In genomic region chr4:133631071-133631768, GRCm38 (mm10) we compare ENCODE assay signal across 8 mouse cellular contexts. TPM values are rescaled to one million over a fixed set of nuclear protein-coding genes. Genes with fewer than 3 reads are reported as not detected.
A peak's percentile ranks its signal among the peaks of the same experiment; 100 is the strongest.
DNase-seq lines count a peak whose midpoint lies in the region; ATAC-seq and TF ChIP-seq lines count a peak whose summit lies in the region.

No protein-coding gene starts in this region.

- H3K9me3 ChIP-seq in intestine, embryonic 14.5 days (ENCODE audit: control insufficient read depth, low read length) = no peaks in the 10 kb centered on the region
- H3K9me3 ChIP-seq in lung, embryonic 15.5 days = no peaks in the 10 kb centered on the region
- no peaks in the 10 kb centered on the region for H3K9me3 ChIP-seq in stomach, postnatal 0 days (ENCODE audit: control insufficient read depth, low read length)

- no peak overlapping the region for H3K27ac ChIP-seq in intestine, embryonic 14.5 days (ENCODE audit: low read depth)
- H3K27ac ChIP-seq in lung, embryonic 15.5 days = no peak overlapping the region; the same call in 1 of the 2 replicates
- H3K27ac ChIP-seq in stomach, postnatal 0 days (replicated peaks) = no peak overlapping the region

- peak overlapping the region; percentile 88; the same call in 1 of the 2 replicates for H3K4me2 ChIP-seq in intestine, embryonic 14.5 days (ENCODE audit: low read length)
- peak overlapping the region; percentile 95 for H3K4me2 ChIP-seq in lung, embryonic 15.5 days
- peak overlapping the region; percentile 94; the same call in 1 of the 2 replicates for H3K4me2 ChIP-seq in stomach, postnatal 0 days (replicated peaks; ENCODE audit: low read depth)

- DNase-seq in cerebellum, postnatal 25 days = peak; percentile 38 to 51
- no peak for DNase-seq in cerebellum, postnatal 14 days
- DNase-seq in intestine, embryonic 14.5 days (ENCODE audit: low spot score) = no peak
- DNase-seq in stomach, postnatal 0 days (ENCODE audit: low spot score) = no peak
- DNase-seq in cerebellum, adult 11-12 months = no peak
- DNase-seq in gastrocnemius, postnatal 10 days = no peak

- H3K36me3 ChIP-seq in intestine, embryonic 14.5 days (ENCODE audit: control insufficient read depth, insufficient read depth, low read length) = peaks cover 8% of the 10 kb centered on the region
- H3K36me3 ChIP-seq in lung, embryonic 15.5 days = peaks cover 3% of the 10 kb centered on the region; the same call in 1 of the 2 replicates
- peaks cover 2% of the 10 kb centered on the region; the same call in 1 of the 2 replicates for H3K36me3 ChIP-seq in stomach, postnatal 0 days (ENCODE audit: control insufficient read depth, insufficient read depth, low read length)

- TF ChIP-seq EP300 in stomach, postnatal 0 days (optimal IDR thresholded peaks at IDR 0.05) = no peak

- 80% methylated on average over 14 of the region's 14 CpGs for WGBS in intestine, embryonic 14.5 days
- 70% methylated on average over 14 of the region's 14 CpGs for WGBS in lung, embryonic 15.5 days
- WGBS in stomach, postnatal 0 days = 66% methylated on average over 14 of the region's 14 CpGs

- no peak for TF ChIP-seq CTCF in stomach, postnatal 0 days (IDR thresholded peaks at IDR 0.05; ENCODE audit: low read depth)

- no peaks in the 10 kb centered on the region for H3K27me3 ChIP-seq in intestine, embryonic 14.5 days (replicated peaks; ENCODE audit: control insufficient read depth, insufficient read depth, low read length)
- H3K27me3 ChIP-seq in lung, embryonic 15.5 days = no peaks in the 10 kb centered on the region
- no peaks in the 10 kb centered on the region for H3K27me3 ChIP-seq in stomach, postnatal 0 days (ENCODE audit: control insufficient read depth, insufficient read depth, low read length)

- H3K9ac ChIP-seq in intestine, embryonic 14.5 days (ENCODE audit: low read length) = no peak overlapping the region
- H3K9ac ChIP-seq in lung, embryonic 15.5 days = 0 out of 2 replicates have a peak overlapping the region, but pooled peaks have one; percentile 17
- H3K9ac ChIP-seq in stomach, postnatal 0 days (ENCODE audit: low read length) = no peak overlapping the region

- peak; percentile 33; the same call in 1 of the 2 replicates for ATAC-seq in common myeloid progenitor, adult 5-6 weeks (replicated peaks; ENCODE audit: low read depth, poor library complexity, severe bottlenecking)
- ATAC-seq in intestine, embryonic 14.5 days (replicated peaks; ENCODE audit: low FRiP score, low TSS enrichment, low read depth) = no peak
- no peak for ATAC-seq in lung, embryonic 15.5 days (ENCODE audit: borderline replicate concordance, extremely low read depth, low FRiP score, low TSS enrichment)
- no peak for ATAC-seq in stomach, postnatal 0 days (ENCODE audit: low FRiP score, low TSS enrichment)

- no peak overlapping the region for H3K4me3 ChIP-seq in intestine, embryonic 14.5 days (ENCODE audit: low read depth, low read length)
- peak overlapping the region; percentile 84; the same call in 1 of the 2 replicates for H3K4me3 ChIP-seq in lung, embryonic 15.5 days
- H3K4me3 ChIP-seq in stomach, postnatal 0 days (ENCODE audit: low read depth, low read length) = no peak overlapping the region

- H3K4me1 ChIP-seq in intestine, embryonic 14.5 days (replicated peaks; ENCODE audit: control insufficient read depth, insufficient read depth, low read length) = peaks cover 9% of the 10 kb centered on the region
- peaks cover 33% of the 10 kb centered on the region for H3K4me1 ChIP-seq in lung, embryonic 15.5 days
- 0 out of 2 replicates have a peak, but pooled peaks cover 3% of the 10 kb centered on the region for H3K4me1 ChIP-seq in stomach, postnatal 0 days (replicated peaks; ENCODE audit: control insufficient read depth, insufficient read depth)

RNA-seq across cellular contexts. Expression of gene Zdhhc18, which starts 18.7 kb away (rescaled TPM):
- total RNA-seq in common myeloid progenitor, adult 5-6 weeks (2017) = 13.6 and 14.5 TPM in 2 replicates
- 1.9 and 2.2 TPM in 2 replicates for polyA plus RNA-seq in intestine, embryonic 14.5 days (2014; fragmentation: Nextera tagmentation; extraction: Ambion mirVana)
- 6.2 and 7.7 TPM in 2 replicates for polyA plus RNA-seq in lung, embryonic 15.5 days (2015; fragmentation: Nextera tagmentation; extraction: Ambion mirVana)
- polyA plus RNA-seq in stomach, postnatal 0 days (2015; fragmentation: Nextera tagmentation; extraction: Ambion mirVana) = 1.6 and 3.6 TPM in 2 replicates
- total RNA-seq in gastrocnemius, postnatal 10 days (2021) = 10 to 100 TPM; 21.6 to 27.6 TPM

RNA-seq across cellular contexts. Expression of gene Sfn, which starts 29.3 kb away (rescaled TPM):
- total RNA-seq in common myeloid progenitor, adult 5-6 weeks (2017) = 3.6 and 4.9 TPM in 2 replicates
- 39.2 and 42.7 TPM in 2 replicates for polyA plus RNA-seq in intestine, embryonic 14.5 days (2014; fragmentation: Nextera tagmentation; extraction: Ambion mirVana)
- 17.7 and 20.9 TPM in 2 replicates for polyA plus RNA-seq in lung, embryonic 15.5 days (2015; fragmentation: Nextera tagmentation; extraction: Ambion mirVana)
- 355 and 371 TPM in 2 replicates for polyA plus RNA-seq in stomach, postnatal 0 days (2015; fragmentation: Nextera tagmentation; extraction: Ambion mirVana)
- 1 to 10 TPM; 1.6 TPM for total RNA-seq in gastrocnemius, postnatal 10 days (2021)

RNA-seq across cellular contexts. Expression of gene Pigv, which starts 41.2 kb away (rescaled TPM):
- 7.7 and 11.4 TPM in 2 replicates for total RNA-seq in common myeloid progenitor, adult 5-6 weeks (2017)
- 13.3 and 14.4 TPM in 2 replicates for polyA plus RNA-seq in intestine, embryonic 14.5 days (2014; fragmentation: Nextera tagmentation; extraction: Ambion mirVana)
- polyA plus RNA-seq in lung, embryonic 15.5 days (2015; fragmentation: Nextera tagmentation; extraction: Ambion mirVana) = 18.4 and 20.2 TPM in 2 replicates
- 11.5 and 13.0 TPM in 2 replicates for polyA plus RNA-seq in stomach, postnatal 0 days (2015; fragmentation: Nextera tagmentation; extraction: Ambion mirVana)
- 10 to 100 TPM; 10.2 to 10.6 TPM for total RNA-seq in gastrocnemius, postnatal 10 days (2021)

RNA-seq across cellular contexts. Expression of gene Gpn2, which starts 47.1 kb away (rescaled TPM):
- total RNA-seq in common myeloid progenitor, adult 5-6 weeks (2017) = 18.4 and 19.0 TPM in 2 replicates
- 19.8 TPM in 2 replicates for polyA plus RNA-seq in intestine, embryonic 14.5 days (2014; fragmentation: Nextera tagmentation; extraction: Ambion mirVana)
- 20.7 and 20.8 TPM in 2 replicates for polyA plus RNA-seq in lung, embryonic 15.5 days (2015; fragmentation: Nextera tagmentation; extraction: Ambion mirVana)
- polyA plus RNA-seq in stomach, postnatal 0 days (2015; fragmentation: Nextera tagmentation; extraction: Ambion mirVana) = 13.9 and 14.8 TPM in 2 replicates
- total RNA-seq in gastrocnemius, postnatal 10 days (2021) = 1 to 10 TPM; 5.6 TPM

RNA-seq across cellular contexts. Expression of gene Gpatch3, which starts 56.7 kb away (rescaled TPM):
- total RNA-seq in common myeloid progenitor, adult 5-6 weeks (2017) = 17.3 and 18.0 TPM in 2 replicates
- 6.9 and 7.5 TPM in 2 replicates for polyA plus RNA-seq in intestine, embryonic 14.5 days (2014; fragmentation: Nextera tagmentation; extraction: Ambion mirVana)
- 6.3 and 9.9 TPM in 2 replicates for polyA plus RNA-seq in lung, embryonic 15.5 days (2015; fragmentation: Nextera tagmentation; extraction: Ambion mirVana)
- 3.6 and 3.8 TPM in 2 replicates for polyA plus RNA-seq in stomach, postnatal 0 days (2015; fragmentation: Nextera tagmentation; extraction: Ambion mirVana)
- total RNA-seq in gastrocnemius, postnatal 10 days (2021) = 1 to 10 TPM; 4.6 to 5.1 TPM

Comparison
In these comparisons a context has a peak if more than half of its experiments do, and no peak if none do; other contexts are left out.
1. DNase-seq: peak in cerebellum, postnatal 25 days (2 of 2); none in cerebellum, postnatal 14 days (0 of 2), intestine, embryonic 14.5 days (single experiment), stomach, postnatal 0 days (single experiment), cerebellum, adult 11-12 months (single experiment) and gastrocnemius, postnatal 10 days (single experiment).
2. Peak in every context shown above with its lines, with median percentiles within 50 percentile points of each other: H3K4me2 ChIP-seq.